ENCODE assay signal across 17 mouse cellular contexts in the genomic region with DNA sequence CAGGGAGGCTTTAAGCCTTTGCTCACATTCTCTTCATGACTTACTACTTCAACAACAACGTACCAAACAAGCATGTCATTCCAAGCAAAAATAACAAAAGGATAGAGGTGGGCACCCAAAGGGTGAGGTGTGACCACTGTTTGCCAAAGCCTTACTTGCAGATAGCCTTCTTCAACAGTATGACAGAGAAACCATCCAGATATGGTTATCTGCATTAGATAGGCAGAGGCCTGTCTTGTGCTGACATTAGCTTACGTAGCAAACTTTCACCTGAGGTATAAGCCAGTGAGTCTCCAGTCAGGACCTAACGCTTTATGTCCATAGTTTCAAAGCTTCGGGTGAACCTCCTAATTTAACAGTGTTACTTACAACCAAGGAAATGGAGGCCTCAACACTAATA.
"Had no signal": no experiment of that assay in that cellular context is flagged by ENCODE, and none has a peak within 500 bp of the region (broad histone marks: within the 10 kb centered on the region; RNA-seq: fewer than 3 reads in every experiment).

No protein-coding gene starts in this region.

- H3K9ac ChIP-seq: lung, embryonic 15.5 days; midbrain, embryonic 13.5 days; neural tube, embryonic 13.5 days had no signal

- H3K27me3 ChIP-seq: lung, embryonic 15.5 days; midbrain, embryonic 13.5 days; neural tube, embryonic 13.5 days had no signal

- ATAC-seq: intestine, postnatal 0 days; midbrain, embryonic 13.5 days; midbrain, embryonic 16.5 days had no signal

- H3K4me3 ChIP-seq: left cerebral cortex, adult 2 months; lung, embryonic 15.5 days; midbrain, embryonic 10.5 days; midbrain, embryonic 13.5 days; myocyte; neural tube, embryonic 13.5 days had no signal

- H3K9me3 ChIP-seq: lung, embryonic 15.5 days; midbrain, embryonic 10.5 days; midbrain, embryonic 13.5 days; neural tube, embryonic 13.5 days had no signal

- H3K27ac ChIP-seq: kidney, postnatal 0 days; left cerebral cortex, adult 2 months; lung, embryonic 15.5 days; midbrain, embryonic 10.5 days; midbrain, embryonic 13.5 days; neural tube, embryonic 13.5 days had no signal

- DNase-seq: kidney, adult 2 months; kidney, postnatal 25 days; layer of hippocampus, postnatal 36 days; lung, adult 18-20 months; lung, postnatal 10 days; lung, postnatal 4 days; retina, postnatal 1 day; thymus, postnatal 25 days had no signal

- H3K4me2 ChIP-seq: lung, embryonic 15.5 days; midbrain, embryonic 13.5 days; neural tube, embryonic 13.5 days had no signal

- H3K4me1 ChIP-seq: lung, embryonic 15.5 days had no signal

- H3K36me3 ChIP-seq: lung, embryonic 15.5 days had no signal
